Mouse (Mus musculus): ENCODE results near the gene Zfp518a. TPM values are rescaled to one million over a fixed set of nuclear protein-coding genes. Genes with fewer than 3 reads are reported as not detected.

The Zfp518a gene
- total RNA-seq, 2 experiments from 2014 or later, result 7.9 to 8.2 TPM

DNA sequence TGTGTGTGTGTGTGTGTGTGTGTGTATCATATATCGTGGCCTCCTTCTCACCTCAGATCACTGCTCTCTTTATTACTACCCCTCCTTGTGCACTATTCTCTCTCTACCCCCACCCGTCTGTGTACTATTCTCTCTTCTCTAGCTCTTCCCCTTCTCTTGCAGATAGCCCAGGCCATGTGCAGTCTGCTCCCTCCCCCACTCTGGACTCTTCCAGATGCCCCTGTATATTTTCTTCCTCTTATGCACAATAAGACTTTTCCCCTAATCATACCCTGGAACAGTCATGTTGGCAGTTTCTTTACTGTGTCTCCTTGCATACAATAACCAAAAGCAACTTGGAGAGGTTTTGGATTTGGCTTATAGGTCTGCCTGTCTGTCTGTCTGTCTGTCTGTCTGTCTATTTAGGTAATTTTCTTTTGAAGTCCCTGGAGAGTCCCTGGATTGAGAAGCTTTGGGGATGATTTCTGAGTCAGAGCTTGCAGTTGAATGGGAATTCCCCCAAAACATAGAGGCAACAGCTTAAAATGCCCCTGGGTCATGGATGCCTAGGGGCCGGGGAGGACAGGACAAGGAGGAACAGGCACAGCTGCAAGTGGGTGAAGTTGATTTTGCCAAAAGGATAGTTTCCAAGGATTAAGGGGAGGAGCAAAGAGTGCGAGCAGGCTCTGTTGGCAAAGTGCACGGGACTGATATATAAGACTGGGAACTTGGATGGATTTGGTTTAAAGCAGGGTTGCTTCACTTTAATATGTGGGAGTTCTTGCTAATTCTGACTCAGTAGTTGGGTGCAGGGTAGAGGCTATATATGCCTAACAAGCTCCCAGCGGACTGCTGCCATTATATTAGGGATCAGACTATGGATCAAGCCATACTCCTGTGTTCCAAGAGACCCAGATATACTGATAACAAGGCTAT, 70.7 kb downstream of the Zfp518a start:
- DNase-seq (ENCODE audit: low spot score in 2 of 2), result no peak

Small RNA genes lying within 50 kb of the gene (microRNA-seq; reads per million reads assigned to microRNA genes)
- gene Mir8092, result 0.39 to 0.45 reads per million in 2 experiments

Other genes starting within 250 kb of the Zfp518a start
- gene Cc2d2b, start 146.0 kb upstream of the Zfp518a start, total RNA-seq (2021), result 1 to 10 TPM; 1.4 to 1.7 TPM
- gene Ccnj, start 63.4 kb upstream of the Zfp518a start, total RNA-seq (2021), result 10 to 100 TPM in 1 of 2 experiments, 1 to 10 TPM in 1; 9.4 to 10.3 TPM
- 1 to 10 TPM; 2.3 to 2.4 TPM for gene Blnk, start 99.8 kb downstream of the Zfp518a start, total RNA-seq (2021)
- under 1 TPM; 0.16 to 0.30 TPM for gene Dntt, start 134.6 kb downstream of the Zfp518a start, total RNA-seq (2021)
- gene Opalin, start 182.4 kb downstream of the Zfp518a start, total RNA-seq (2021), result under 1 TPM; 0.33 to 0.41 TPM